Mouse (Mus musculus) neural tube, embryonic 15.5 days (tissue): ENCODE measurements around the gene Ropn1l. TPM values are rescaled to one million over a fixed set of nuclear protein-coding genes. Genes with fewer than 3 reads are reported as not detected.
A peak's percentile ranks its signal among the peaks of the same experiment; 100 is the strongest.

Experiments used
- ATAC-seq: fragments of 200-750 bp; cut with Nextera tagmentation; 2 replicates; pipeline ENCODE4 v1.8.0; 2017; ENCODE audit warnings: mild to moderate bottlenecking, moderate TSS enrichment, moderate library complexity; ENCODE audit not compliant: low FRiP score
- H3K27ac ChIP-seq: fragments of 300-500 bp; sonication (generic); replicated peaks from 2 replicates; pipeline ENCODE4 v1.5.1; 2015; ENCODE audit warnings: mild to moderate bottlenecking, inconsistent platforms
- H3K27me3 ChIP-seq: fragments of 300-500 bp; sonication (generic); replicated peaks from 2 replicates; pipeline ENCODE4 v1.6.1; 2015; ENCODE audit warnings: inconsistent platforms
- H3K36me3 ChIP-seq: fragments of 300-500 bp; sonication (generic); 2 replicates; pipeline ENCODE4 v1.6.1; 2015; ENCODE audit warnings: inconsistent platforms
- H3K4me1 ChIP-seq: fragments of 300-500 bp; sonication (generic); 2 replicates; pipeline ENCODE4 v1.6.1; 2015; ENCODE audit warnings: inconsistent platforms
- H3K4me2 ChIP-seq: fragments of 300-500 bp; sonication (generic); 2 replicates; pipeline ENCODE4 v1.6.1; 2015; ENCODE audit warnings: inconsistent platforms, mild to moderate bottlenecking, moderate library complexity
- H3K4me3 ChIP-seq: fragments of 300-500 bp; sonication (generic); replicated peaks from 2 replicates; pipeline ENCODE4 v1.5.1; 2015; ENCODE audit warnings: mild to moderate bottlenecking, inconsistent platforms
- H3K9ac ChIP-seq: fragments of 300-500 bp; sonication (generic); replicated peaks from 2 replicates; pipeline ENCODE4 v1.6.1; 2015; ENCODE audit warnings: mild to moderate bottlenecking, inconsistent platforms
- H3K9me3 ChIP-seq: fragments of 300-500 bp; sonication (generic); replicated peaks from 2 replicates; pipeline ENCODE4 v1.6.1; 2016; ENCODE audit warnings: inconsistent platforms
- WGBS: fragments of 180-500 bp; shearing (Covaris S2); methylation state at CpG from one replicate; pipeline ENCODE4 v1.1.7; 2015; ENCODE audit warnings: mixed read lengths; 5-methylcytosine and 5-hydroxymethylcytosine counted together
- polyA plus RNA-seq: library from polyadenylated mRNA; unstranded; fragments of >200 nt; fragmentation: Nextera tagmentation; extraction: Ambion mirVana; gene quantifications from 2 replicates; pipeline ENCODE4 v1.2.1, GENCODE M21; 2015

Ropn1l gene
- polyA plus RNA-seq, 1 experiment from 2014 or later, result 2.0 TPM

DNA sequence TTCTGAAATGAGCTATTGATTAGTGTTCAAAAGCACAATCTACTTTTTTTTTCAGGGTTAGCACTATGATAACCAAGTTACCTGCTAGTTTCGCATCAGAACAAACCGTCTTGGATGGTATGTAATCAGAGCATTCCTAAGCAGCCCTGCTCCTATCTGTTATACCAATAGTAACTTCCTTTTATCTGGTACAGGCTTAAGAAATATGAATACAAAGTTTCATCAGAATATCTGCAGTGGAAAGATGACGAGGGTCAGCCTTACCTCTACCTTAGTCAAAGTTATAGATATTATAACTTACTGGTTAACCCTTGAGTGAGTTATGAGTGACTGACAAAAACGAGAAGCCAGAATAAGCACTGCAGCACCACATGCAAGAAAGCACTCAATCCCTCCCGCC lies 12.8 kb upstream of the Ropn1l start:
- Histone ChIP-seq H3K36me3 (peaks cover 70% of the 10 kb centered on the region), H3K9ac (no peak overlapping the region), H3K27me3 (no peaks in the 10 kb centered on the region), H3K27ac (no peak overlapping the region), H3K4me2 (no peak overlapping the region), H3K9me3 (no peaks in the 10 kb centered on the region), H3K4me3 (no peak overlapping the region), H3K4me1 (no peaks in the 10 kb centered on the region)
- WGBS, result 94% methylated on average over 5 of the region's 5 CpGs
- no peak for ATAC-seq

DNA sequence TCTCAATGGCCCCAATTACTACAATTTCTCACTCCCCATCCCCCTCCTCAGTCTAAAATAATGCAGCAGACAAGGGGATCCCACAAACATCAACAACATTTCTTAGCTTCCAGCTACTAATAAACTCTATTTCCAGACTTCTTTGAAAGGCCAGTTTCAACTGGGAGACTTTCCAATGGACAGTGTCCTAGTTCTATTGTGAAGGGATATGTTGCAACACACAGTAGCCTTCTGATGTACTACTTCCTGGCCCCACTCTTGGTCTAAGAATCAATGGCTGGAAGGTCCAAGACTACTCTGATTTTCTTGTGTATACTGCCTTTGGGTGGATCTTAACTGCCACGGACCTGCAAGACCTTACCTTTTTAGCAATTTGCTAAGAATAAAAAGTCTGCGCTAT lies 12.3 kb upstream of the Ropn1l start:
- H3K27me3 ChIP-seq, result no peaks in the 10 kb centered on the region
- H3K27ac ChIP-seq, result no peak overlapping the region
- H3K9me3 ChIP-seq, result no peaks in the 10 kb centered on the region
- ATAC-seq, result no peak
- no peak overlapping the region for H3K4me3 ChIP-seq
- H3K9ac ChIP-seq, result no peak overlapping the region
- no peak overlapping the region for H3K4me2 ChIP-seq
- no peaks in the 10 kb centered on the region for H3K4me1 ChIP-seq
- WGBS, result 97% methylated on average over 2 of the region's 2 CpGs
- H3K36me3 ChIP-seq, result peaks cover 75% of the 10 kb centered on the region

- H3K9me3 ChIP-seq, result no peaks in the 10 kb centered on the region
- no peak overlapping the region for H3K9ac ChIP-seq
- 86% methylated on average over 2 of the region's 2 CpGs for WGBS
- no peak overlapping the region for H3K4me3 ChIP-seq
- H3K4me2 ChIP-seq, result no peak overlapping the region
- peaks cover 77% of the 10 kb centered on the region for H3K36me3 ChIP-seq
- H3K27me3 ChIP-seq, result no peaks in the 10 kb centered on the region
- no peak for ATAC-seq
- no peak overlapping the region for H3K27ac ChIP-seq
- H3K4me1 ChIP-seq, result no peaks in the 10 kb centered on the region
Measured at GRCm38 (mm10) chr15:31460571-31460970, 7.0 kb upstream of the Ropn1l start.

- WGBS, result 94% methylated on average over 7 of the region's 7 CpGs
- Histone ChIP-seq H3K4me3 (no peak overlapping the region), H3K27me3 (no peaks in the 10 kb centered on the region), H3K27ac (no peak overlapping the region), H3K4me2 (no peak overlapping the region), H3K9me3 (no peaks in the 10 kb centered on the region), H3K9ac (no peak overlapping the region), H3K36me3 (peaks cover 53% of the 10 kb centered on the region), H3K4me1 (peaks cover 5% of the 10 kb centered on the region; the same call in 1 of the 2 replicates)
- no peak for ATAC-seq
Measured at GRCm38 (mm10) chr15:31458081-31458480, 4.5 kb upstream of the Ropn1l start.

GRCm38 (mm10) chr15:31456381-31456780 lies 2.8 kb upstream of the Ropn1l start:
- Histone ChIP-seq H3K27me3 (no peaks in the 10 kb centered on the region), H3K27ac (no peak overlapping the region), H3K9ac (no peak overlapping the region), H3K9me3 (no peaks in the 10 kb centered on the region), H3K36me3 (peaks cover 36% of the 10 kb centered on the region), H3K4me3 (no peak overlapping the region), H3K4me2 (no peak overlapping the region), H3K4me1 (peaks cover 13% of the 10 kb centered on the region)
- ATAC-seq, result no peak
- WGBS, result 83% methylated on average over 5 of the region's 5 CpGs

DNA sequence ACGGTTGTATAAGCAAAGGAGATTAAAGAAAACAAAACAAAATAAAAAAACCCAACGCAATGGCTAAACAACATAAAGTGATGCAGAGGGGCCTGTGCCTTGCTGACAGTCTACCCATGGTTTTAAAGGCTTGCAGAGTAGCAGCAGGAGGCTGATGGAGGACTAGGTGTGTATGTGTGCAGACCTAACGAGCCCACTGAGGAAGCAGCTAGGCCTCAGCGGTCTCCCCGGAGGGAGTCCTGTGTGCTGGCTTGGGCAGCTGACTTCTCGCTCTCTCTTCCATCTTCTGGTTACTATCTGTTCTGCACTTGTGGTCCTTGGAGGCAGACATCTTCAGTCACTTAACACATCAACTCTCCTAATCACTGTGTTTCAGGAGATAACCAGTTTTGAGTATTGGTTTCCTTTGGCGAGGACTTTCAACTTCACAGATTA lies 1.3 kb upstream of the Ropn1l start:
- Histone ChIP-seq H3K4me2 (no peak overlapping the region), H3K27me3 (no peaks in the 10 kb centered on the region), H3K9ac (no peak overlapping the region), H3K9me3 (no peaks in the 10 kb centered on the region), H3K4me1 (peaks cover 13% of the 10 kb centered on the region), H3K36me3 (peaks cover 21% of the 10 kb centered on the region), H3K27ac (no peak overlapping the region), H3K4me3 (no peak overlapping the region)
- ATAC-seq, result no peak
- 83% methylated on average over 7 of the region's 7 CpGs for WGBS

GRCm38 (mm10) chr15:31454096-31454860 lies 741 bp upstream of the Ropn1l start:
- H3K4me3 ChIP-seq, result peak overlapping the region; percentile 71
- H3K27me3 ChIP-seq, result no peaks in the 10 kb centered on the region
- H3K9ac ChIP-seq, result peak overlapping the region; percentile 76; the same call in 1 of the 2 replicates
- H3K4me2 ChIP-seq, result peak overlapping the region; percentile 76
- ATAC-seq, result peak; percentile 22; the same call in 1 of the 2 replicates
- H3K9me3 ChIP-seq, result no peaks in the 10 kb centered on the region
- H3K36me3 ChIP-seq, result peaks cover 15% of the 10 kb centered on the region
- H3K27ac ChIP-seq, result peak overlapping the region; percentile 86
- WGBS, result 56% methylated on average over 10 of the region's 10 CpGs
- peaks cover 13% of the 10 kb centered on the region for H3K4me1 ChIP-seq

DNA sequence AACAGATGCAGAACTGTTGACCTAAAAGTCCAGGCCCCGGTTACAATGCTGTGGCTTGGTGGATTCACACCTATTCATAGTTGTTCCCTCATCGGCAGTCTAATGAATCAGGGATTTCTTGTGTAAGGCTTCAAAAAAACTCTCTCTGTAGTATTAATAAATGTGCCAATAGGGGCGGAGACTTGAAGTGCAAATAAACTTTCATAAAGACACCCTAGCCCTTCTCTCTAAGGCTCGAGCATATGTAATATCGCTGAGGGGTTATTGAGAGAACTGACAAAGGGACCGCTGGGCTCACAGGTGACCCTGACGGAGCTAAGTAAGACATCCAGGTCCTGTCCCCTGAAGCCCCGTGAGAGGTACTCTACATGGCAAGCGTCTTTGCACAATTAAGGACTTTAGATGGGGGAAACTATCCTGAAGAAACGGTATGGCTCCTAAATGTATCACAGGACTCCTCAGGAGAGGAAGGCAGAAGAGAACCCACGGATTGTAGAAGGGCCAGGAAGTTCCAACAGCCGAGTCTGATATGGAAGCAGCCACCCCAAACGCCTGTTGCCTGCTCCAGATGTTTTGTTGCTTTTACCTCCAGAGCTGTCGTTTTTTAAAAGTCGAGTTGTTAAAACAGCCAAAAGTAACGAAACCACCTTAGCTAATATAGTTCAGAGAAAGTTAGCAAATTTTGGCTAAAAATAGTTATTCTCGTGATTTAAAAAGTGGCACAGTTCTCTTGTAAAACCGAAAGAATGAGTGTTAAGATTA lies 1.0 kb downstream of the Ropn1l start:
- Histone ChIP-seq H3K9ac (0 out of 2 replicates have a peak overlapping the region, but pooled peaks have one; percentile 76), H3K9me3 (no peaks in the 10 kb centered on the region), H3K36me3 (peaks cover 3% of the 10 kb centered on the region), H3K4me1 (peaks cover 13% of the 10 kb centered on the region), H3K27ac (peak overlapping the region; percentile 86; the same call in 1 of the 2 replicates), H3K4me2 (peak overlapping the region; percentile 76), H3K4me3 (peak overlapping the region; percentile 71), H3K27me3 (no peaks in the 10 kb centered on the region)
- no peak for ATAC-seq
- 59% methylated on average over 18 of the region's 18 CpGs for WGBS

GRCm38 (mm10) chr15:31449772-31450171 lies 3.8 kb downstream of the Ropn1l start:
- Histone ChIP-seq H3K9me3 (no peaks in the 10 kb centered on the region), H3K9ac (no peak overlapping the region)

DNA sequence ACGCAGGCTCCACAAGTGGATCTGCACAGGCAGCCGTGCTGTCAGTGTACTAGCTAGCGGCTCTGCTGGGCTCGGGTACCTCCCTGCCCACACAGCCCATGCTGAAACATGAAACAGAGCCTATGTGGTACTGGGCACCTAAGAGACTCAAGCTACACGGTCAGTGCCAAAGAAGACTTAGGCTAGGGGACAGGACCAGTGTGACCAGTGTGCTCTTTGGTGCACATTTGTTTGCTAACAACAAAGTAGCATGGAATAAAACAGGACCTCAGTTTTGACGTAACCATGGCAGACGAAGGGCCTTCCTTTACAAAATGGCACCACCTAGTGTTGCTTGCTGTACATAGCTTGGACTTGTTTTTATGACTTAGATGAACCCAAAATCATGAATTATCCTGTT lies 6.4 kb downstream of the Ropn1l start:
- Histone ChIP-seq H3K36me3 (no peaks in the 10 kb centered on the region), H3K27me3 (no peaks in the 10 kb centered on the region), H3K4me3 (no peak overlapping the region), H3K9ac (no peak overlapping the region), H3K27ac (no peak overlapping the region), H3K4me1 (0 out of 2 replicates have a peak, but pooled peaks cover 3% of the 10 kb centered on the region), H3K4me2 (0 out of 2 replicates have a peak overlapping the region, but pooled peaks have one; percentile 20), H3K9me3 (no peaks in the 10 kb centered on the region)
- ATAC-seq, result peak; percentile 62
- 50% methylated on average over 7 of the region's 7 CpGs for WGBS

More at GRCm38 (mm10) chr15:31449772-31450171, 3.8 kb downstream of the Ropn1l start:
- 29% methylated on average over 2 of the region's 2 CpGs for WGBS
- no peaks in the 10 kb centered on the region for H3K36me3 ChIP-seq
- no peak overlapping the region for H3K4me3 ChIP-seq
- no peaks in the 10 kb centered on the region for H3K27me3 ChIP-seq
- no peak for ATAC-seq
- no peak overlapping the region for H3K27ac ChIP-seq
- H3K4me2 ChIP-seq, result no peak overlapping the region
- H3K4me1 ChIP-seq, result peaks cover 16% of the 10 kb centered on the region

DNA sequence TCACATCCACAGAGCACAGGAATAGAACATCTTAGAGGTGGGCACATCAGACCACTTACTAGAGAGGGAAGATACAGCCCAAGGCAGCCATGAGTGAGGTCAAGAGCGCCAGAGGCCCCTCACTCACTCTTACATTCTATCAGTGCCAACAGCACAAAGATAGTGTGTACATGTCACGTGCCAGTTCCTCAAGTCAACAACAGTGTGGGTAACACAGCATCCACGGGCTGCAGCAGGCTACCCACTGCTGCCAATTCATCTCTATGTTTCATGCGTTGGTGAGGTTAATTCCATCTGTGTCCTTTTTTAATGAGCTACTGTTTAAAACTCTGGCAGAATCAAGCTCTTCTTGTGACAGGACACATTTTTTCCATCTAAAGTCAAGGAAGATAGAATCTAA lies 10.8 kb downstream of the Ropn1l start:
- Histone ChIP-seq H3K27me3 (no peaks in the 10 kb centered on the region), H3K9ac (no peak overlapping the region), H3K4me2 (no peak overlapping the region), H3K4me3 (no peak overlapping the region), H3K9me3 (no peaks in the 10 kb centered on the region), H3K27ac (no peak overlapping the region), H3K4me1 (0 out of 2 replicates have a peak, but pooled peaks cover 3% of the 10 kb centered on the region), H3K36me3 (no peaks in the 10 kb centered on the region)
- WGBS, result 91% methylated on average over 4 of the region's 4 CpGs
- ATAC-seq, result no peak
